Mouse (Mus musculus) hindbrain, embryonic 13.5 days (tissue): ENCODE measurements at regions not wholly inside any gene's neighbourhood (a gene's known extent, or its start where the extent isn't known, plus 50 kb on each side); places are given as distances from the start of the nearest gene placed in this dataset. TPM values are rescaled to one million over a fixed set of nuclear protein-coding genes. Genes with fewer than 3 reads are reported as not detected.

Source experiments
- ATAC-seq: fragments of 200-750 bp; cut with Nextera tagmentation; 2 replicates; pipeline ENCODE4 v1.8.0; 2017; ENCODE audit warnings: moderate TSS enrichment; ENCODE audit not compliant: low FRiP score
- H3K27ac ChIP-seq: fragments of 300-500 bp; sonication (generic); 2 replicates; pipeline ENCODE4 v1.5.1; 2015; ENCODE audit warnings: inconsistent platforms, mild to moderate bottlenecking, moderate library complexity
- H3K27me3 ChIP-seq: fragments of 300-500 bp; sonication (generic); 2 replicates; pipeline ENCODE4 v1.6.1; 2015; ENCODE audit warnings: mild to moderate bottlenecking, inconsistent platforms
- H3K36me3 ChIP-seq: fragments of 300-500 bp; sonication (generic); 2 replicates; pipeline ENCODE4 v1.6.1; 2015; ENCODE audit warnings: mild to moderate bottlenecking, inconsistent platforms
- H3K4me1 ChIP-seq: fragments of 300-500 bp; sonication (generic); replicated peaks from 2 replicates; pipeline ENCODE4 v1.6.1; 2015; ENCODE audit warnings: inconsistent platforms
- H3K4me2 ChIP-seq: fragments of 300-500 bp; sonication (generic); 2 replicates; pipeline ENCODE4 v1.6.1; 2015; ENCODE audit warnings: inconsistent platforms, mild to moderate bottlenecking, moderate library complexity
- H3K4me3 ChIP-seq: fragments of 300-500 bp; sonication (generic); 2 replicates; pipeline ENCODE4 v1.5.1; 2015; ENCODE audit warnings: mild to moderate bottlenecking, inconsistent platforms
- H3K9ac ChIP-seq: fragments of 300-500 bp; sonication (generic); 2 replicates; pipeline ENCODE4 v1.6.1; 2015; ENCODE audit warnings: mild to moderate bottlenecking, inconsistent platforms
- H3K9me3 ChIP-seq: fragments of 300-500 bp; sonication (generic); 2 replicates; pipeline ENCODE4 v1.6.1; 2016; ENCODE audit warnings: inconsistent platforms
- WGBS: fragments of 180-500 bp; shearing (Covaris S2); methylation state at CpG from one replicate; pipeline ENCODE4 v1.1.7; 2015; 5-methylcytosine and 5-hydroxymethylcytosine counted together
- microRNA-seq: library from miRNA; unstranded; fragments of <30 nt; microRNA quantifications from one replicate; pipeline ENCODE4, GENCODE M21; 2016

DNA sequence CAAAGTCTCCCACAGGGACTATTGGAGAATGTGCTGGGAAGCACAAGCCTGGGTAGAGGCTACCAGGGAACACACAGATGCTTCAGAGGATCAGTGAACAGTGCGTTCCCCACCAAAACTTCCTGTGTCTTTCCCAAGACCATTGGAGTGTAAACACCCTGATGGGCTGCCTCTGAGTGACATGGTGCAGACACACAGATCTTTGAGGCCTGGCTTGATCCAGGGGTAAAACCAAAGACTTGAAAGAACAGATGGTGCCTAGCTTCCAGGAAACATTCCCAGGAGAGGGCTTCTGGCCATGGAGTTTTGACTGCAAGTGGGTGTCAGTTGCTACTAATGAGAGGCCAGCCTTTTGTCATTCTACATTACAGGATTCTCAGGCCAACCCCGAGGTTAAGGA, 214.1 kb downstream of the Epha4 start:
- no peak overlapping the region for H3K4me2 ChIP-seq
- ATAC-seq = no peak
- H3K27me3 ChIP-seq = no peaks in the 10 kb centered on the region
- no peak overlapping the region for H3K9ac ChIP-seq
- H3K9me3 ChIP-seq = no peaks in the 10 kb centered on the region
- H3K4me3 ChIP-seq = no peak overlapping the region
- H3K36me3 ChIP-seq = no peaks in the 10 kb centered on the region
- H3K4me1 ChIP-seq = no peaks in the 10 kb centered on the region
- no peak overlapping the region for H3K27ac ChIP-seq
- WGBS = 79% methylated on average over 2 of the region's 2 CpGs

DNA sequence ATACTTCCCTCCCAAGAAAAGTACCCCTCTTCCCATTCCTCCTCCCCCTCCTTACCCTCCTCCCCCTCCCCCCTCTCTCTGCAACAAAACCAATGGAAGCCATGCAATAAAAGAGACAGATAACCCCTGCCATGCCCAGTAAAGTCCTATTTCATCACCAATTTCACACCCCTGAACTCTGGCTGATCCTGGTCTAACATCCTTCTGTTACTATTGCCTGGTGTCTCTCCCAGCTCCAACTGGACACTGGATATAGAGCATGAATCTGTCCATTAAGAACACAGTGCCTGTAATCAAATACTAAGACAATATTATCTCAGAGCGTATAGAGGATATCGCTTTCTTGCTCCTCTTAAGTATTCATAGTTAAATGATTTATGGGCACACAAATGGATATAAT, 210.1 kb downstream of the Epha4 start:
- 70% methylated on average over 2 of the region's 2 CpGs for WGBS
- H3K4me2 ChIP-seq = no peak overlapping the region

DNA sequence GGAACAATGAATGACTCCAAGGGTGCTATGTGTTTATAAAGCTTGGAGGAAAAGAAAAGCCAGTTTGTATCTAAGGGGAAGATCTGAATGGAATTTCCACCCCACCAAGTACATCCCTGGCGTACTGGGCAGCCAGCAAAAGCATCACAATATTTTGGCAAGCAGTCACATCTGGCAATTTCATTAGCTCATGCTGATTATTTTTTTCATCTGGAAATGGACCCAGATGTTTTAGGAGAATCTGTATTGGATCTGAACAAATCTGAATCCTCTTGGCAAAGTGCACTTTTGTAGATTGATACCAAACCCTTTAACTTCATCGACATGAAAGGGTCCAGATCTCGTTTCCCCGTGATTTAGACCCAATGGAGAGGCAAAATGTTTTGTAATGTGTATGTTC, 207.1 kb downstream of the Epha4 start:
- H3K27ac ChIP-seq = no peak overlapping the region
- 84% methylated on average over 4 of the region's 4 CpGs for WGBS
- no peaks in the 10 kb centered on the region for H3K27me3 ChIP-seq
- H3K9me3 ChIP-seq = no peaks in the 10 kb centered on the region
- H3K4me3 ChIP-seq = no peak overlapping the region
- H3K4me2 ChIP-seq = no peak overlapping the region
- ATAC-seq = no peak
- H3K36me3 ChIP-seq = no peaks in the 10 kb centered on the region
- no peak overlapping the region for H3K9ac ChIP-seq
- no peaks in the 10 kb centered on the region for H3K4me1 ChIP-seq

More for the DNA sequence above, 210.1 kb downstream of the Epha4 start:
- H3K4me3 ChIP-seq = no peak overlapping the region
- ATAC-seq = no peak
- H3K9me3 ChIP-seq = no peaks in the 10 kb centered on the region
- H3K9ac ChIP-seq = no peak overlapping the region
- no peaks in the 10 kb centered on the region for H3K27me3 ChIP-seq
- no peak overlapping the region for H3K27ac ChIP-seq
- H3K4me1 ChIP-seq = no peaks in the 10 kb centered on the region
- no peaks in the 10 kb centered on the region for H3K36me3 ChIP-seq

GRCm38 (mm10) chr1:77313119-77313518, 201.8 kb downstream of the Epha4 start:
- no peak for ATAC-seq
- Histone ChIP-seq H3K36me3 (no peaks in the 10 kb centered on the region), H3K9me3 (no peaks in the 10 kb centered on the region), H3K4me2 (no peak overlapping the region), H3K9ac (no peak overlapping the region), H3K4me1 (no peaks in the 10 kb centered on the region), H3K27ac (no peak overlapping the region), H3K4me3 (no peak overlapping the region), H3K27me3 (no peaks in the 10 kb centered on the region)
- WGBS = 72% methylated on average over 3 of the region's 3 CpGs

- Histone ChIP-seq H3K9me3 (no peaks in the 10 kb centered on the region), H3K27me3 (no peaks in the 10 kb centered on the region), H3K27ac (no peak overlapping the region), H3K4me2 (no peak overlapping the region), H3K36me3 (no peaks in the 10 kb centered on the region), H3K9ac (no peak overlapping the region), H3K4me1 (no peaks in the 10 kb centered on the region), H3K4me3 (no peak overlapping the region)
- WGBS = 70% methylated on average over 3 of the region's 3 CpGs
- ATAC-seq = no peak
These were observed 199.5 kb downstream of the Epha4 start for GRCm38 (mm10) chr1:77315347-77315746.

DNA sequence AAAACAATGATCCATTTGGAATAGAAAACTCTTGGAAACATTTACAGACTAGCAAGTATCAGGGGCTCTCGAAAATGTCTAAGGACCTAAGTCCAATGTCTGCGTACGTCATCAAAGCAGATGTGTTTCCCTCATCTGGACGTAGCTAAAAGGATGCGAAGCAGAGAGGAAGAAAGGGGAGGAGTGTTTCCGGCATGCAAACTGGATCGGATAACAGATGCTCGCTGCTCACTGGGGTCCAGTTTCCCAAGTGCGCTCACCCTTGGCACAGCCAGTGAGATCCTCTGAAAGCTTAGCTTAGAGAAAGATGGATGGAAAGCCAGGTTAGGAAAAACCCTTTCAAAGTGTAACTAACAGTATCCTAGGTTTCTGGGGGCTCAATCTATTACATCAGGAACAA, 198.7 kb downstream of the Epha4 start:
- H3K36me3 ChIP-seq = no peaks in the 10 kb centered on the region
- H3K4me3 ChIP-seq = no peak overlapping the region
- no peak overlapping the region for H3K27ac ChIP-seq
- no peaks in the 10 kb centered on the region for H3K27me3 ChIP-seq
- H3K9me3 ChIP-seq = no peaks in the 10 kb centered on the region
- H3K9ac ChIP-seq = no peak overlapping the region
- WGBS = 68% methylated on average over 9 of the region's 9 CpGs
- ATAC-seq = no peak
- H3K4me1 ChIP-seq = no peaks in the 10 kb centered on the region
- H3K4me2 ChIP-seq = no peak overlapping the region

Small RNA genes in the stretch of these regions (microRNA-seq; reads per million reads assigned to microRNA genes)
- not detected for gene Mir6343
